Mouse (Mus musculus): ENCODE data around the gene Dock8.

GRCm38 (mm10) chr19:25200081-25200860, 200.9 kb downstream of the Dock8 start:
- no peak for TF ChIP-seq POLR2A (IDR thresholded peaks at IDR 0.05; ENCODE audit: insufficient read length, low read depth)
- no peak for TF ChIP-seq CEBPB (IDR thresholded peaks at IDR 0.05; ENCODE audit: insufficient read depth, poor library complexity, severe bottlenecking)
- TF ChIP-seq MAX (IDR thresholded peaks at IDR 0.05; ENCODE audit: low read depth): no peak
- TF ChIP-seq USF1 (IDR thresholded peaks at IDR 0.05; ENCODE audit: low read depth): no peak
- TF ChIP-seq E2F4 (IDR thresholded peaks at IDR 0.05; ENCODE audit: insufficient read depth): no peak
- no peak for TF ChIP-seq MYOD1 (IDR thresholded peaks at IDR 0.05; ENCODE audit: control insufficient read depth in 1 of 3, insufficient read length in 2 of 3, low read depth in 2 of 3)
- TF ChIP-seq MYOG (IDR thresholded peaks at IDR 0.05; ENCODE audit: control insufficient read depth in 1 of 3, insufficient read depth in 1 of 3, insufficient read length in 2 of 3, low read depth in 2 of 3): no peak
- no peak for TF ChIP-seq TCF3 (IDR thresholded peaks at IDR 0.05; ENCODE audit: insufficient read length, low read depth)
- no peak for TF ChIP-seq POLR2AphosphoS2 (IDR thresholded peaks at IDR 0.05; ENCODE audit: insufficient read length, low read depth)

All from myocyte (in vitro differentiated cells).